13 mouse cellular contexts compared by ENCODE assay signal in genomic region chr2:133443490-133443889, GRCm38 (mm10).
DNase-seq lines count a peak whose midpoint lies in the region; ATAC-seq and TF ChIP-seq lines count a peak whose summit lies in the region.
"Had no signal": no experiment of that assay in that cellular context is flagged by ENCODE, and none has a peak within 500 bp of the region (broad histone marks: within the 10 kb centered on the region; RNA-seq: fewer than 3 reads in every experiment).

No protein-coding gene starts in this region.

- DNase-seq in cerebellum, adult 9-10 months, result peak; percentile 7
- no peak for DNase-seq in cerebellum, adult 11 months
- DNase-seq in lung, postnatal 0 days (ENCODE audit: low spot score), result peak; percentile 44
- no peak for DNase-seq in lung, adult 2 months
- DNase-seq in adrenal gland, postnatal 25 days, result peak; percentile 20
- peak; percentile 23 for DNase-seq in lung, postnatal 25 days (ENCODE audit: low spot score)
- no peak for DNase-seq in B cell, adult 2 months
- DNase-seq: kidney, postnatal 36 days had no signal

- no peak for TF ChIP-seq CTCF in lung, postnatal 0 days (IDR thresholded peaks at IDR 0.05)
- no peak for TF ChIP-seq CTCF in lung, adult 2 months (IDR thresholded peaks at IDR 0.05; ENCODE audit: insufficient read depth, low read length)

- H3K36me3 ChIP-seq in lung, postnatal 0 days (ENCODE audit: insufficient read depth, low read length), result no peaks in the 10 kb centered on the region
- H3K36me3 ChIP-seq: forebrain, embryonic 10.5 days; hindbrain, embryonic 15.5 days; liver, embryonic 12.5 days had no signal

- H3K27me3 ChIP-seq in lung, postnatal 0 days (replicated peaks; ENCODE audit: insufficient read depth, low read length), result no peaks in the 10 kb centered on the region
- H3K27me3 ChIP-seq: hindbrain, embryonic 15.5 days; liver, embryonic 12.5 days had no signal

- H3K4me3 ChIP-seq in lung, postnatal 0 days (ENCODE audit: low read depth, low read length), result no peak overlapping the region
- H3K4me3 ChIP-seq in lung, adult 2 months (replicated peaks; ENCODE audit: extremely low read depth, low read depth, low read length), result no peak overlapping the region
- H3K4me3 ChIP-seq: forebrain, embryonic 10.5 days; hindbrain, embryonic 15.5 days; left cerebral cortex, adult 2 months; liver, embryonic 12.5 days had no signal

- no peak overlapping the region for H3K9ac ChIP-seq in lung, postnatal 0 days (replicated peaks; ENCODE audit: low read depth)
- H3K9ac ChIP-seq: hindbrain, embryonic 15.5 days; liver, embryonic 12.5 days had no signal

- H3K27ac ChIP-seq in lung, postnatal 0 days (ENCODE audit: low read length), result no peak overlapping the region
- H3K27ac ChIP-seq: forebrain, embryonic 10.5 days; hindbrain, embryonic 15.5 days; left cerebral cortex, adult 2 months; liver, embryonic 12.5 days had no signal

- no peaks in the 10 kb centered on the region for H3K4me1 ChIP-seq in lung, postnatal 0 days (ENCODE audit: insufficient read depth, low read depth, low read length)
- no peaks in the 10 kb centered on the region for H3K4me1 ChIP-seq in lung, adult 2 months (ENCODE audit: control insufficient read depth, insufficient read depth, low read length)
- H3K4me1 ChIP-seq: forebrain, embryonic 10.5 days; hindbrain, embryonic 15.5 days; liver, embryonic 12.5 days had no signal

- TF ChIP-seq EP300 in lung, postnatal 0 days (IDR thresholded peaks at IDR 0.05), result no peak

- peak; percentile 32; the same call in 1 of the 2 replicates for ATAC-seq in lung, postnatal 0 days
- no peak for ATAC-seq in megakaryocyte progenitor cell, adult 5-6 weeks (replicated peaks; ENCODE audit: poor library complexity)

- 57% methylated on average over 2 of the region's 2 CpGs for WGBS in lung, postnatal 0 days
- 50% methylated on average over 2 of the region's 2 CpGs for WGBS in lung, adult 2 months

- H3K4me2 ChIP-seq in lung, postnatal 0 days (replicated peaks; ENCODE audit: low read depth, low read length), result no peak overlapping the region
- H3K4me2 ChIP-seq: hindbrain, embryonic 15.5 days; liver, embryonic 12.5 days had no signal

- no peaks in the 10 kb centered on the region for H3K9me3 ChIP-seq in lung, postnatal 0 days (ENCODE audit: low read length)
- H3K9me3 ChIP-seq: forebrain, embryonic 10.5 days; hindbrain, embryonic 15.5 days; liver, embryonic 12.5 days had no signal

- TF ChIP-seq POLR2A in lung, adult 2 months (IDR thresholded peaks at IDR 0.05; ENCODE audit: borderline replicate concordance, extremely low read depth, low read depth, low read length), result no peak

Comparison
In these comparisons a context has a peak if more than half of its experiments do, and no peak if none do; other contexts are left out.
1. DNase-seq: peak in cerebellum, adult 9-10 months (single experiment), lung, postnatal 0 days (single experiment), adrenal gland, postnatal 25 days (single experiment) and lung, postnatal 25 days (single experiment); none in cerebellum, adult 11 months (single experiment), lung, adult 2 months (single experiment) and B cell, adult 2 months (0 of 2).